Mouse (Mus musculus) embryonic facial prominence, embryonic 11.5 days (tissue): ENCODE data around the gene Eif4a1. TPM values are rescaled to one million over a fixed set of nuclear protein-coding genes. Genes with fewer than 3 reads are reported as not detected.
A peak's percentile ranks its signal among the peaks of the same experiment; 100 is the strongest.

ENCODE experiments used
- ATAC-seq: fragments of 200-750 bp; cut with Nextera tagmentation; replicated peaks from 2 replicates; pipeline ENCODE4 v1.8.0; 2017; ENCODE audit warnings: low read depth; ENCODE audit not compliant: insufficient number of reproducible peaks, low FRiP score, low TSS enrichment
- DNase-seq: peaks from one replicate; pipeline ENCODE4 v3.0.0-alpha.2; 2015; ENCODE audit warnings: low spot score
- H3K27ac ChIP-seq: fragments of 300-500 bp; sonication (generic); replicated peaks from 2 replicates; pipeline ENCODE4 v1.5.1; 2014; ENCODE audit warnings: mild to moderate bottlenecking, low read depth, low read length, control low read depth
- H3K27me3 ChIP-seq: fragments of 300-500 bp; sonication (generic); 2 replicates; pipeline ENCODE4 v1.6.1; 2014; ENCODE audit warnings: mild to moderate bottlenecking, low read length, moderate library complexity, mixed read lengths; ENCODE audit not compliant: control insufficient read depth, insufficient read depth
- H3K36me3 ChIP-seq: fragments of 300-500 bp; sonication (generic); replicated peaks from 2 replicates; pipeline ENCODE4 v1.6.1; 2014; ENCODE audit warnings: low read depth, mild to moderate bottlenecking, low read length, moderate library complexity, mixed read lengths; ENCODE audit not compliant: control insufficient read depth, insufficient read depth
- H3K4me1 ChIP-seq: fragments of 300-500 bp; sonication (generic); 2 replicates; pipeline ENCODE4 v1.6.1; 2014; ENCODE audit warnings: low read length, mixed read lengths; ENCODE audit not compliant: control insufficient read depth, insufficient read depth
- H3K4me2 ChIP-seq: fragments of 300-500 bp; sonication (generic); 2 replicates; pipeline ENCODE4 v1.6.1; 2014; ENCODE audit warnings: low read depth, mild to moderate bottlenecking, control low read depth, low read length, moderate library complexity
- H3K4me3 ChIP-seq: fragments of 300-500 bp; sonication (generic); 2 replicates; pipeline ENCODE4 v1.5.1; 2014; ENCODE audit warnings: low read depth, low read length, control low read depth
- H3K9ac ChIP-seq: fragments of 300-500 bp; sonication (generic); replicated peaks from 2 replicates; pipeline ENCODE4 v1.6.1; 2014; ENCODE audit warnings: mild to moderate bottlenecking, control low read depth, low read length
- H3K9me3 ChIP-seq: fragments of 300-500 bp; sonication (generic); replicated peaks from 2 replicates; pipeline ENCODE4 v1.6.1; 2016; ENCODE audit warnings: mild to moderate bottlenecking, low read length, inconsistent platforms, mixed read lengths; ENCODE audit not compliant: control insufficient read depth
- whole genome bisulfite sequencing: fragments of 180-500 bp; shearing (Covaris S2); extraction: QIAGEN DNeasy Blood & Tissue Kit; methylation state at CpG from one replicate; pipeline ENCODE4 v1.1.7; 2014; 5-methylcytosine and 5-hydroxymethylcytosine counted together
- polyA plus RNA-seq: library from polyadenylated mRNA; unstranded; fragments of >200 nt; fragmentation: Nextera tagmentation; extraction: Ambion mirVana; gene quantifications from 2 replicates; pipeline ENCODE4 v1.2.1, GENCODE M21; 2014

Gene Eif4a1
- polyA plus RNA-seq, 1 experiment from 2014 or later = 1,000 TPM

- H3K4me2 ChIP-seq = no peak overlapping the region
- no peak overlapping the region for H3K4me3 ChIP-seq
- DNase-seq (no peak), ATAC-seq (no peak)
- WGBS = 81% methylated on average over 9 of the region's 9 CpGs
- H3K27me3 ChIP-seq = no peaks in the 10 kb centered on the region
- H3K9ac ChIP-seq = no peak overlapping the region
- peaks cover 20% of the 10 kb centered on the region for H3K36me3 ChIP-seq
- no peaks in the 10 kb centered on the region for H3K4me1 ChIP-seq
- no peaks in the 10 kb centered on the region for H3K9me3 ChIP-seq
- H3K27ac ChIP-seq = no peak overlapping the region
Measured at GRCm38 (mm10) chr11:69665457-69665960, 6.7 kb downstream of the Eif4a1 start.

- WGBS = 91% methylated on average over 7 of the region's 7 CpGs
- Histone ChIP-seq H3K36me3 (peaks cover 18% of the 10 kb centered on the region), H3K27ac (no peak overlapping the region), H3K9ac (no peak overlapping the region), H3K27me3 (no peaks in the 10 kb centered on the region), H3K4me1 (no peaks in the 10 kb centered on the region), H3K9me3 (no peaks in the 10 kb centered on the region), H3K4me3 (no peak overlapping the region), H3K4me2 (no peak overlapping the region)
- ATAC-seq = no peak
- no peak for DNase-seq
Measured at GRCm38 (mm10) chr11:69664841-69665240, 7.4 kb downstream of the Eif4a1 start.

- no peak overlapping the region for H3K9ac ChIP-seq
- H3K4me1 ChIP-seq = no peaks in the 10 kb centered on the region
- DNase-seq (no peak), ATAC-seq (no peak)
- 90% methylated on average over 6 of the region's 6 CpGs for WGBS
- no peaks in the 10 kb centered on the region for H3K9me3 ChIP-seq
- no peak overlapping the region for H3K4me3 ChIP-seq
- H3K4me2 ChIP-seq = no peak overlapping the region
- no peak overlapping the region for H3K27ac ChIP-seq
- peaks cover 13% of the 10 kb centered on the region for H3K36me3 ChIP-seq
- H3K27me3 ChIP-seq = no peaks in the 10 kb centered on the region
Measured at GRCm38 (mm10) chr11:69663795-69664194, 8.4 kb downstream of the Eif4a1 start.

- WGBS = 71% methylated on average over 13 of the region's 13 CpGs
- no peak for DNase-seq
- peak overlapping the region; percentile 95 for H3K27ac ChIP-seq
Measured at GRCm38 (mm10) chr11:69662967-69663671, 9.1 kb downstream of the Eif4a1 start.

GRCm38 (mm10) chr11:69662213-69662966, 9.8 kb downstream of the Eif4a1 start, which contains the start of gene Mpdu1:
Gene Mpdu1 (minus strand): TSS chr11:69662642.
- Histone ChIP-seq H3K4me1 (no peaks in the 10 kb centered on the region), H3K9me3 (no peaks in the 10 kb centered on the region), H3K36me3 (peaks cover 13% of the 10 kb centered on the region), H3K27ac (peak within 1 kb of the TSS; percentile 95), H3K9ac (peak within 1 kb of the TSS; percentile 70), H3K4me3 (peak within 1 kb of the TSS; percentile 48), H3K4me2 (peak within 1 kb of the TSS; percentile 53), H3K27me3 (no peaks in the 10 kb centered on the region)
- DNase-seq = peak; percentile 97
- under 1% methylated on average over 48 of the region's 48 CpGs for WGBS
- ATAC-seq = peak; percentile 88

More at GRCm38 (mm10) chr11:69662967-69663671, 9.1 kb downstream of the Eif4a1 start:
- H3K27me3 ChIP-seq = no peaks in the 10 kb centered on the region
- peak overlapping the region; percentile 53 for H3K4me2 ChIP-seq
- H3K36me3 ChIP-seq = peaks cover 16% of the 10 kb centered on the region
- no peaks in the 10 kb centered on the region for H3K9me3 ChIP-seq
- no peaks in the 10 kb centered on the region for H3K4me1 ChIP-seq
- peak; percentile 5; the same call in 1 of the 2 replicates for ATAC-seq
- peak overlapping the region; percentile 70 for H3K9ac ChIP-seq
- H3K4me3 ChIP-seq = peak overlapping the region; percentile 48

GRCm38 (mm10) chr11:69661221-69661881, 10.9 kb downstream of the Eif4a1 start:
- peak overlapping the region; percentile 53 for H3K4me2 ChIP-seq
- ATAC-seq (no peak), DNase-seq (no peak)
- H3K4me1 ChIP-seq = no peaks in the 10 kb centered on the region
- no peaks in the 10 kb centered on the region for H3K9me3 ChIP-seq
- peak overlapping the region; percentile 48 for H3K4me3 ChIP-seq
- H3K36me3 ChIP-seq = peaks cover 12% of the 10 kb centered on the region
- WGBS = 86% methylated on average over 3 of the region's 3 CpGs
- no peak overlapping the region; the same call in 1 of the 2 replicates for H3K27ac ChIP-seq
- H3K9ac ChIP-seq = peak overlapping the region; percentile 41
- no peaks in the 10 kb centered on the region for H3K27me3 ChIP-seq

GRCm38 (mm10) chr11:69657462-69657881, 14.8 kb downstream of the Eif4a1 start:
- Histone ChIP-seq H3K27ac (no peak overlapping the region), H3K4me3 (no peak overlapping the region), H3K27me3 (no peaks in the 10 kb centered on the region), H3K4me2 (no peak overlapping the region), H3K4me1 (no peaks in the 10 kb centered on the region; the same call in 1 of the 2 replicates), H3K9me3 (no peaks in the 10 kb centered on the region), H3K9ac (no peak overlapping the region), H3K36me3 (peaks cover 12% of the 10 kb centered on the region)
- WGBS = 83% methylated on average over 15 of the region's 15 CpGs
- ATAC-seq (no peak), DNase-seq (no peak)
